Mouse (Mus musculus) thymus, adult 2 months (tissue): ENCODE results near the gene Ccdc126.

Experiments used
- CTCF ChIP-seq: fragments of 200-500 bp; IDR thresholded peaks from 2 replicates; pipeline ENCODE4 v1.5.1; 2012; ENCODE audit warnings: mild to moderate bottlenecking, control low read depth, low read length, moderate library complexity, borderline replicate concordance; ENCODE audit not compliant: control insufficient read depth, poor library complexity, insufficient read depth; ENCODE audit errors: extremely low read depth
- POLR2A ChIP-seq: fragments of 200-500 bp; IDR thresholded peaks from 2 replicates; pipeline ENCODE4 v1.6.1; 2012; ENCODE audit warnings: mild to moderate bottlenecking, low read length, control low read depth, moderate library complexity; ENCODE audit not compliant: control insufficient read depth, poor library complexity, insufficient read depth; ENCODE audit errors: extremely low read depth

DNA sequence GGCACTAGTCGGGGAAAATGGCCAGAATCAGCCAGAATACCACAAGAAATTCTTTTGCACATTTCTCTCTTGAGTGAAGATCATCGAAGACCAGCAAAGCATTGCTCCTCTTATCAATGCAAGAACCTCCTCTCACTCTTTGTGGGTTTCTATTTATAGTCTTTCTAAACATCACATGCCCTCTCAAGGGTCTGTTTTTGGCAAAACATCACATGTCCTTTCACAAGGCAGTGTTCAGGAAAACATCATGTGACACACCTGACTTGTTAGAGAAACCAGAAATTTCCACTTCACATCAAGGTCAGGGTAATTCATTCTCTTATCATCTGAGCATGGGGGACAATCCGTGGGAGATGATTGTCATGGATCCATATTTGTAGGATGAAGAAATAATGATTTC lies 35.5 kb downstream of the Ccdc126 start:
- TF ChIP-seq POLR2A (no peak), CTCF (no peak)
